Mouse (Mus musculus) frontal cortex, postnatal 36 days (tissue): Measurements from ENCODE around the gene Fam117b.
A peak's percentile ranks its signal among the peaks of the same experiment; 100 is the strongest.

Experiments used
- DNase-seq, 2 experiments: peaks; one replicate each; pipeline ENCODE4 v3.0.0; 2022; ENCODE audit warnings: low spot score in 2 of 2

The Fam117b gene

GRCm38 (mm10) chr1:59913195-59913868 lies 526 bp downstream of the Fam117b start:
- peak; percentile 48 to 63 for DNase-seq

- DNase-seq: peak in 1 of 2 experiments; percentile 48
Observed at GRCm38 (mm10) chr1:59913869-59914225, 1.0 kb downstream of the Fam117b start.

- no peak for DNase-seq
Observed at GRCm38 (mm10) chr1:59914799-59915198, 2.0 kb downstream of the Fam117b start.

GRCm38 (mm10) chr1:59915843-59916610 lies 3.2 kb downstream of the Fam117b start:
- DNase-seq: peak in 1 of 2 experiments; percentile 22

GRCm38 (mm10) chr1:59917401-59917800 lies 4.6 kb downstream of the Fam117b start:
- no peak for DNase-seq

- DNase-seq: no peak
Observed at GRCm38 (mm10) chr1:59918075-59918474, 5.3 kb downstream of the Fam117b start.

- no peak for DNase-seq
Observed at GRCm38 (mm10) chr1:59923201-59923600, 10.4 kb downstream of the Fam117b start.

GRCm38 (mm10) chr1:59923673-59924072 lies 10.9 kb downstream of the Fam117b start:
- DNase-seq: no peak

GRCm38 (mm10) chr1:59924411-59924810 lies 11.6 kb downstream of the Fam117b start:
- no peak for DNase-seq

- no peak for DNase-seq
Observed at GRCm38 (mm10) chr1:59926021-59926672, 13.3 kb downstream of the Fam117b start.

GRCm38 (mm10) chr1:59927131-59927680 lies 14.4 kb downstream of the Fam117b start:
- DNase-seq: no peak

GRCm38 (mm10) chr1:59930926-59931325 lies 18.1 kb downstream of the Fam117b start:
- no peak for DNase-seq

GRCm38 (mm10) chr1:59932991-59933390 lies 20.2 kb downstream of the Fam117b start:
- DNase-seq: no peak

- DNase-seq: no peak
Observed at GRCm38 (mm10) chr1:59941063-59941462, 28.3 kb downstream of the Fam117b start.

- DNase-seq: no peak
Observed at GRCm38 (mm10) chr1:59942057-59942790, 29.4 kb downstream of the Fam117b start.

- DNase-seq: no peak
Observed at GRCm38 (mm10) chr1:59943825-59944224, 31.0 kb downstream of the Fam117b start.

- DNase-seq: no peak
Observed at GRCm38 (mm10) chr1:59945969-59946368, 33.2 kb downstream of the Fam117b start.

GRCm38 (mm10) chr1:59947509-59947908 lies 34.7 kb downstream of the Fam117b start:
- DNase-seq: no peak

GRCm38 (mm10) chr1:59957206-59957605 lies 44.4 kb downstream of the Fam117b start:
- no peak for DNase-seq

GRCm38 (mm10) chr1:59959941-59960340 lies 47.1 kb downstream of the Fam117b start:
- DNase-seq: no peak

GRCm38 (mm10) chr1:59966171-59966785 lies 53.5 kb downstream of the Fam117b start:
- no peak for DNase-seq
